Mouse (Mus musculus) midbrain, embryonic 13.5 days (tissue): ENCODE data around the gene Cdc34. TPM values are rescaled to one million over a fixed set of nuclear protein-coding genes. Genes with fewer than 3 reads are reported as not detected.

Experiments used
- ATAC-seq: fragments of 200-750 bp; cut with Nextera tagmentation; 2 replicates; pipeline ENCODE4 v1.8.0; 2017; ENCODE audit warnings: mild to moderate bottlenecking, moderate TSS enrichment, moderate library complexity
- H3K27ac ChIP-seq: fragments of 300-500 bp; sonication (generic); 2 replicates; pipeline ENCODE4 v1.5.1; 2015; ENCODE audit warnings: inconsistent platforms, mild to moderate bottlenecking, moderate library complexity
- H3K27me3 ChIP-seq: fragments of 300-500 bp; sonication (generic); 2 replicates; pipeline ENCODE4 v1.6.1; 2015; ENCODE audit warnings: mild to moderate bottlenecking, inconsistent platforms
- H3K36me3 ChIP-seq: fragments of 300-500 bp; sonication (generic); 2 replicates; pipeline ENCODE4 v1.6.1; 2015; ENCODE audit warnings: mild to moderate bottlenecking, inconsistent platforms
- H3K4me1 ChIP-seq: fragments of 300-500 bp; sonication (generic); replicated peaks from 2 replicates; pipeline ENCODE4 v1.6.1; 2015; ENCODE audit warnings: inconsistent platforms
- H3K4me2 ChIP-seq: fragments of 300-500 bp; sonication (generic); replicated peaks from 2 replicates; pipeline ENCODE4 v1.6.1; 2015; ENCODE audit warnings: moderate library complexity, mild to moderate bottlenecking, inconsistent platforms
- H3K4me3 ChIP-seq: fragments of 300-500 bp; sonication (generic); replicated peaks from 2 replicates; pipeline ENCODE4 v1.5.1; 2015; ENCODE audit warnings: mild to moderate bottlenecking, inconsistent platforms
- H3K9ac ChIP-seq: fragments of 300-500 bp; sonication (generic); replicated peaks from 2 replicates; pipeline ENCODE4 v1.6.1; 2015; ENCODE audit warnings: mild to moderate bottlenecking, inconsistent platforms
- H3K9me3 ChIP-seq: fragments of 300-500 bp; sonication (generic); 2 replicates; pipeline ENCODE4 v1.6.1; 2016; ENCODE audit warnings: mild to moderate bottlenecking, inconsistent platforms
- WGBS: fragments of 180-500 bp; shearing (Covaris S2); methylation state at CpG from one replicate; pipeline ENCODE4 v1.1.7; 2015; 5-methylcytosine and 5-hydroxymethylcytosine counted together
- polyA plus RNA-seq: library from polyadenylated mRNA; unstranded; fragments of >200 nt; fragmentation: Nextera tagmentation; extraction: Ambion mirVana; gene quantifications from 2 replicates; pipeline ENCODE4 v1.2.1, GENCODE M21; 2015

The Cdc34 gene
- polyA plus RNA-seq, 1 experiment from 2014 or later = 109 TPM

- H3K27ac ChIP-seq = no peak overlapping the region
- H3K4me1 ChIP-seq = peaks cover 21% of the 10 kb centered on the region
- 12% methylated on average over 4 of the region's 6 CpGs for WGBS
- H3K27me3 ChIP-seq = peaks cover 38% of the 10 kb centered on the region
- no peak overlapping the region for H3K4me2 ChIP-seq
- H3K36me3 ChIP-seq = peaks cover 39% of the 10 kb centered on the region
- H3K4me3 ChIP-seq = no peak overlapping the region
- no peak overlapping the region for H3K9ac ChIP-seq
- peak; percentile 18; the same call in 1 of the 2 replicates for ATAC-seq
- no peaks in the 10 kb centered on the region for H3K9me3 ChIP-seq
These were observed 30.6 kb downstream of the Cdc34 start for GRCm38 (mm10) chr10:79712499-79713126.

- no peak for ATAC-seq
- H3K4me2 ChIP-seq = no peak overlapping the region
- no peak overlapping the region for H3K9ac ChIP-seq
- 20% methylated on average over 1 of the region's 1 CpGs for WGBS
- peaks cover 44% of the 10 kb centered on the region for H3K27me3 ChIP-seq
- H3K9me3 ChIP-seq = no peaks in the 10 kb centered on the region
- no peak overlapping the region for H3K4me3 ChIP-seq
- no peak overlapping the region for H3K27ac ChIP-seq
- H3K36me3 ChIP-seq = peaks cover 37% of the 10 kb centered on the region
- H3K4me1 ChIP-seq = peaks cover 22% of the 10 kb centered on the region
These were observed 31.2 kb downstream of the Cdc34 start for GRCm38 (mm10) chr10:79713163-79713562.

- H3K4me2 ChIP-seq = no peak overlapping the region
- no peak overlapping the region for H3K9ac ChIP-seq
- H3K4me3 ChIP-seq = no peak overlapping the region
- H3K27ac ChIP-seq = no peak overlapping the region
- ATAC-seq = no peak
- H3K27me3 ChIP-seq = peaks cover 62% of the 10 kb centered on the region
- H3K9me3 ChIP-seq = no peaks in the 10 kb centered on the region
- peaks cover 22% of the 10 kb centered on the region for H3K36me3 ChIP-seq
- peaks cover 21% of the 10 kb centered on the region for H3K4me1 ChIP-seq
- 66% methylated on average over 4 of the region's 4 CpGs for WGBS
These were observed 33.0 kb downstream of the Cdc34 start for GRCm38 (mm10) chr10:79714996-79715395.

- Histone ChIP-seq H3K9ac (peak within 1 kb of the TSS; percentile 73), H3K9me3 (no peaks in the 10 kb centered on the region), H3K27me3 (peaks cover 64% of the 10 kb centered on the region), H3K4me2 (peak within 1 kb of the TSS; percentile 92), H3K27ac (peak within 1 kb of the TSS; percentile 36; the same call in 1 of the 2 replicates), H3K36me3 (peaks cover 8% of the 10 kb centered on the region), H3K4me3 (peak within 1 kb of the TSS; percentile 60), H3K4me1 (peaks cover 21% of the 10 kb centered on the region)
- ATAC-seq = peak; percentile 43
- 3% methylated on average over 48 of the region's 91 CpGs for WGBS
These were observed 34.4 kb downstream of the Cdc34 start, which contains the start of gene Hcn2 for GRCm38 (mm10) chr10:79716254-79716987. Gene Hcn2 (plus strand): TSS chr10:79716634.

- Histone ChIP-seq H3K4me3 (peak overlapping the region; percentile 60), H3K27ac (peak overlapping the region; percentile 36; the same call in 1 of the 2 replicates), H3K4me1 (peaks cover 21% of the 10 kb centered on the region), H3K9ac (peak overlapping the region; percentile 73), H3K4me2 (peak overlapping the region; percentile 92), H3K9me3 (no peaks in the 10 kb centered on the region), H3K27me3 (peaks cover 64% of the 10 kb centered on the region), H3K36me3 (peaks cover 2% of the 10 kb centered on the region)
- peak; percentile 41 for ATAC-seq
- WGBS = under 1% methylated on average over 44 of the region's 44 CpGs
These were observed 35.0 kb downstream of the Cdc34 start for GRCm38 (mm10) chr10:79716988-79717355.

GRCm38 (mm10) chr10:79717640-79718357 is 35.8 kb downstream of the Cdc34 start:
- Histone ChIP-seq H3K27me3 (peaks cover 64% of the 10 kb centered on the region), H3K4me2 (peak overlapping the region; percentile 92), H3K9me3 (no peaks in the 10 kb centered on the region), H3K27ac (no peak overlapping the region), H3K4me1 (peaks cover 21% of the 10 kb centered on the region), H3K36me3 (no peaks in the 10 kb centered on the region), H3K9ac (peak overlapping the region; percentile 73), H3K4me3 (peak overlapping the region; percentile 60)
- WGBS = 6% methylated on average over 43 of the region's 43 CpGs
- 0 out of 2 replicates have a peak, but pooled peaks have one; percentile 11 for ATAC-seq

- Histone ChIP-seq H3K4me2 (no peak overlapping the region), H3K9ac (no peak overlapping the region), H3K4me3 (no peak overlapping the region), H3K27me3 (peaks cover 41% of the 10 kb centered on the region), H3K4me1 (peaks cover 20% of the 10 kb centered on the region), H3K27ac (no peak overlapping the region), H3K36me3 (no peaks in the 10 kb centered on the region), H3K9me3 (no peaks in the 10 kb centered on the region)
- WGBS = 69% methylated on average over 5 of the region's 5 CpGs
- no peak for ATAC-seq
These were observed 39.1 kb downstream of the Cdc34 start for GRCm38 (mm10) chr10:79721089-79721488.

- no peaks in the 10 kb centered on the region for H3K9me3 ChIP-seq
- H3K9ac ChIP-seq = no peak overlapping the region
- peaks cover 22% of the 10 kb centered on the region for H3K27me3 ChIP-seq
- H3K36me3 ChIP-seq = no peaks in the 10 kb centered on the region; the same call in 1 of the 2 replicates
- H3K4me3 ChIP-seq = no peak overlapping the region
- no peak overlapping the region for H3K4me2 ChIP-seq
- H3K4me1 ChIP-seq = peaks cover 2% of the 10 kb centered on the region; the same call in 1 of the 2 replicates
- no peak overlapping the region for H3K27ac ChIP-seq
- 58% methylated on average over 6 of the region's 6 CpGs for WGBS
- ATAC-seq = no peak
These were observed 41.1 kb downstream of the Cdc34 start for GRCm38 (mm10) chr10:79723047-79723446.

GRCm38 (mm10) chr10:79723692-79724091 is 41.7 kb downstream of the Cdc34 start:
- H3K4me3 ChIP-seq = no peak overlapping the region
- H3K4me1 ChIP-seq = no peaks in the 10 kb centered on the region
- 90% methylated on average over 7 of the region's 7 CpGs for WGBS
- no peaks in the 10 kb centered on the region; the same call in 1 of the 2 replicates for H3K36me3 ChIP-seq
- no peak for ATAC-seq
- H3K27me3 ChIP-seq = peaks cover 15% of the 10 kb centered on the region
- H3K9ac ChIP-seq = no peak overlapping the region
- no peak overlapping the region for H3K27ac ChIP-seq
- H3K4me2 ChIP-seq = no peak overlapping the region
- H3K9me3 ChIP-seq = no peaks in the 10 kb centered on the region

GRCm38 (mm10) chr10:79726090-79726489 is 44.1 kb downstream of the Cdc34 start:
- Histone ChIP-seq H3K9ac (no peak overlapping the region), H3K4me2 (no peak overlapping the region), H3K4me1 (no peaks in the 10 kb centered on the region), H3K27me3 (no peaks in the 10 kb centered on the region), H3K27ac (no peak overlapping the region), H3K4me3 (no peak overlapping the region), H3K9me3 (no peaks in the 10 kb centered on the region), H3K36me3 (peaks cover 5% of the 10 kb centered on the region; the same call in 1 of the 2 replicates)
- no peak for ATAC-seq
- 31% methylated on average over 11 of the region's 11 CpGs for WGBS

GRCm38 (mm10) chr10:79728323-79729249 is 46.6 kb downstream of the Cdc34 start:
- H3K4me2 ChIP-seq = no peak overlapping the region
- H3K9me3 ChIP-seq = 0 out of 2 replicates have a peak, but pooled peaks cover 3% of the 10 kb centered on the region
- H3K27me3 ChIP-seq = no peaks in the 10 kb centered on the region
- H3K36me3 ChIP-seq = peaks cover 27% of the 10 kb centered on the region
- no peak overlapping the region for H3K27ac ChIP-seq
- 77% methylated on average over 28 of the region's 28 CpGs for WGBS
- no peak overlapping the region for H3K4me3 ChIP-seq
- no peaks in the 10 kb centered on the region for H3K4me1 ChIP-seq
- H3K9ac ChIP-seq = no peak overlapping the region
- ATAC-seq = no peak
